Mouse (Mus musculus) erythroblast, adult 5-6 weeks (primary cell): ENCODE measurements around the gene Dis3l2. TPM values are rescaled to one million over a fixed set of nuclear protein-coding genes. Genes with fewer than 3 reads are reported as not detected.

Experiments used
- ATAC-seq: replicated peaks from 2 replicates; pipeline ENCODE4 v1.8.0; 2016; ENCODE audit warnings: moderate number of reproducible peaks, mild to moderate bottlenecking, moderate TSS enrichment, inconsistent platforms; ENCODE audit not compliant: poor library complexity, low FRiP score, severe bottlenecking
- total RNA-seq, 2 experiments: library from RNA; stranded (forward) in 1 of 2; stranded (reverse) in 1 of 2; fragments of 150-400 nt in 1 of 2; fragments of 200-764, 138-1000 nt in 1 of 2; gene quantifications; 2 replicates each; pipeline versions ENCODE4 v1.2.3 to v1.2.4; 2015 to 2017; ENCODE audit warnings: low replicate concordance in 2 of 2

Dis3l2 gene
- total RNA-seq, 2 experiments from 2014 or later, result 3.6 to 5.0 TPM

DNA sequence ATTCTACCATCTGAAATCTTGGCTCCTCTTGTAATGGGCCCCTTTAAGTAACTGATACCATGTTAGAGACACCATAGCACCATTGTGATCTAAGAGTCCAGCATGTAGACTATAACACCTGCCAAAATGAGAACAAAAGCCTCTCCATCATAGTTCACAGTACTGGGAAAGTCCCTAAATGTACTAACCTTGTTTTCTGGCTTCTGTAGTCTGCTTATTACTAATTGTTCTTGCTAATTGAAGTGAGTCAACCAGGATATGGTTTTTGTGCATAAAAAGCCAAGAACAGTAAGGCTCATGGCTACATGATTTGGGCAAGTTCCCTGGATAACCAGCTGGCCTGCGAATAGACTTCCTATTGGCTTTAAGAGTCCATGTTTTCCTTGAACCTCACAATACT is 183.5 kb downstream of the Dis3l2 start:
- ATAC-seq, result no peak

DNA sequence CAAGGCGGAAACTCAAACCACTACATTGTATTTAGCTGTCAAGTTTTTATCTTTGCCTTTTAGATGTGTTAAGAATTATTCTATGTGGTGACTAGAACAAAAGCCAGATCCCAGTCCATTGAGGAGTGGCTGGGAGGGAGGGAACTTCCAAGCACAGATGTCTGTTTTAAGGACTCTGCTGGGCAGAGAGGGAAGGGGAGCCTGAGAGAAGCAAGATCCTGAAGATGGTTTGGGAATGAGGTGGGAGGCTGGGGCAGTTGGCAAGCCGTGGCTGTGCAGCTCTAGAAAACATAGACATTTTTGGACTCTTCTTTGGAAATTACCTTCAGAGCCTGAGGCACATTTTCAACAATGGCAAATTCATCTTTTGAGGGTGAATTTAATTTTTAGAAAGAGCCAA is 208.9 kb downstream of the Dis3l2 start:
- no peak for ATAC-seq

DNA sequence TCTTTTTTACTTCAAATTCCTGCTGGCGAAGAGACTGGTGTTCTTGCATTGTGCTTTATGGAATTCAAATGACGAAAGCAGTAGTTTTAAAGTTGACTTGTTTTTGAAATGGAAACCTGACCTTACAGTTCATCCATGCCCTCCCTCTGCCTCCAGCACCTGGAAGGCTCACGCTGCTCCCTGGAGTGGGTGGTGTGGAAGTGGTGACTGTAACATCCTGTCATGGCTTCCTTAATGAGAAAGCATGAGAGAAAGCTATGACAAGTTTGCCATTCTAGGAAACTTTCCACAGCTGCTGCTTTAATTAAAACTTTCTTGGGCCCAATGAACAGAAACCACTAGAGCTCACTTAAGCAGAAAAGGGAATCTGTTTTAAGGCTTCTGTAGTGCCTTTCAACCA is 210.3 kb downstream of the Dis3l2 start:
- no peak for ATAC-seq

DNA sequence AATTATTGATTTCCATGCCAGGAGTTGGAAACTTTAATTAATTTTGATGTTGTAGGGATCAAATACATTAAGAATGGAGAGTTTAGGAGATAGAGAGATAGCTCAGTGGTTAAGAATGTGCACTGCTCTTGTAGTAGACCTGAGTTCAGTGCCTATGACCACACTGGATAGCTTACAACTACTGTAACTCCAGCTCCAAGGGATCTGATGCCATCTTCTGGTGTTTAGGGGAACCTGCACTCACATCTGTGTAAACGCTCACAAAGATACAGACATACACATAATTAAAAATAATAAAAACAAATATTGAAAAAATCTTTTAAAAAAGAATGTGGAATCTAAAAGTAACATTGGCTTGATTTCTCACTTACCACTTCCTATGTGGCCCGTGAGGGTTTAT is 211.1 kb downstream of the Dis3l2 start:
- no peak for ATAC-seq

DNA sequence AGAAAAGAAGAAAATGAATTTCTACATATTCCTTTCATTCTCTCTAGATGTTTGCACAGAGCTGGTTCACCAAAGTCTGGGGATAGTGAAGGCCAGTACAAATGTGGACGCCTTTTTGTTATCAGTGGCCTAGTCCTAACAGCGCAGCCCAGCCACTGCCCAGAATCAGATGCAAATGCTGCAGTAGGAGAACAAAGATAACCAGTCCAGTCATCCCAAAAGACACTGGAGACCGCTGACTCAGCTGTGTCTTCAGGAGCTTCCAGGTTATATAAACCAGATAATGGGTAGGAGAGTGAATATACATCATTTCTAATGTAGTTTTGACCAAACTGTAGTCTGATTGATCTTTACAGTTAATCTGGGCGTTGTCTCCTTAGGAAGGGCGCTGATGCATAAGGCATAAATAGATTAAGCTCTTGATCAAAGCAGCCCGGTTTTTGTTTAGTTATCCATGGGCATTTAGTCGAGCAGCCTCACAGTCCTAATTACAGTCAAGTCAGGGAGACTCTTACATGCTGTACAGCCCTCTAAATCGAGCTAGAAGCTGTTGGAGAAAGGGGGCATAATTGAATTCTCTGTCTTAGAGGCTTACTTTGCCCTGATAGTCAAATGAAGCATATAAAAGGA is 212.9 kb downstream of the Dis3l2 start:
- ATAC-seq, result peak; percentile 91

DNA sequence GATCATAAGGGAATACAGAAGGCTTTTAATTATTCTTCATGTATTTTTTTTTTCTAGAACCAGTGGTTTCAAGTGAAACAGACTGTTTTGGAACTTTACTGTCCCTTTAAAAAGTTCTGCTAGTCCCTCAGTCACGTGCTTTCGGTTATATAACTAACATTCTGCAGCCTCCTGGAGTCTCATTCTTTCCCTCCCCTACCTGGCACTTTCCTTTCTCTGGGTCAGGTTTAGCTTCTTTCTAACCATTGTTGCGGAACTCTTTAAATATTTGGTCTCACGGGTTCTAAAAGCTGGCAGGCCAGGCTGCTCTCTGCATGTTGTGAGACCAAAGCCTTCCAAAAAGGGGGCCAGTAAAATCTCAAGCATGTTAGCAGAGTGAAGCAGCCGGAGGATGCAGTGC is 222.2 kb downstream of the Dis3l2 start:
- ATAC-seq, result no peak

DNA sequence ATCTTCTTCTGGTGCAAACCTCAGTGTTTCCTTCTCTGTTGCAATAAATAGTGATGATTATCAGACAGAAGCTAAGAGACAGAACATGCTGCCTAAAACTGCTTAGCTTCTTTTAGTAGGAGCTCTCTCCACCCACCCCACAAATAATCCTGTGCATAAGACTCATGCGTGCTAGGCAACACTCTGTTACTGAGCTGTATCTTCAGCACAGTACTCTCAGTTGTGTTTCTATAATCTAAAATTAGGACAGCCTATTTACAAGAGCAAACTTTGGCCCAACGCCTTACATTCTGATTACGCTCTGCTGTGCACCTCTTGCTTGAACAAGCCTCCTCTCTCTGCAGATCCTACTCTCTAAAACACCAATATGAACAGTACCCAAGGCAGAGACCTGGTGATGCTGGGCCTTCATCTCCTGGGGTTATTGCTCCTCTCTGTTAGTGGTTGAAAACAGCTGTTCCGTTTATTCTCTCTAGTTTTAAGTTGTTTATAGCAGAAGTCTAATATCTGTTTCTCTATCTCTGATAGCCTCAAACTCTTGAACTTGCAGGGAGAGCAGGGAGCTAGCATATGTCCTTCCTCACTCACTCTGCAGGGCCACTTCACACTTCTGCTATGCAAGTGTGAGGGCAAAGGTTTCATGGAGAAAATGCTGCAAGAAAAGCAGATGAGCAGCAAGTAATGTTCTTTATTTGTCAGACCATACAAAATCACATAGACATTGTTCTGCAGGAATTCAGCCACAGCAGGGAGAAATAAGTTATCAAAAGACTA is 228.2 kb downstream of the Dis3l2 start:
- no peak for ATAC-seq

DNA sequence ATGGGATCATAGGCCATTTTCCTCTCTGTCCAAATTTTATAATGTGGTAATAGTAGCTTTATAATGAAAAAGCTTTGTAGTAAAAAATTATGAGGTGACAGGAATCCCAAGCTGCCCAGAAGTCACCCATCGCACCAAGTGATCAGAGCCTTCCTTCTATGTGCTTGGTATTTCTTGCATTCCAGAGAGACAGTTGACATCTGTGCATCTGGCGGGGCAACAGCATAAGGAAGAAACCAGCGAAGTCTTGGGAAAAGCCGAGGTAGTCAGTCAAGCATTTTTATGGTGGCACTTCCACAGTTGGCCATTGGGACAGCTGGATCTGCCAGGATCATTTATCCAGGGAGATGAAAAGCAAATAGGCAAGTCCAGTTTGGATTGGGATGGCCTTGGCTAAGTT is 229.2 kb downstream of the Dis3l2 start:
- ATAC-seq, result no peak

DNA sequence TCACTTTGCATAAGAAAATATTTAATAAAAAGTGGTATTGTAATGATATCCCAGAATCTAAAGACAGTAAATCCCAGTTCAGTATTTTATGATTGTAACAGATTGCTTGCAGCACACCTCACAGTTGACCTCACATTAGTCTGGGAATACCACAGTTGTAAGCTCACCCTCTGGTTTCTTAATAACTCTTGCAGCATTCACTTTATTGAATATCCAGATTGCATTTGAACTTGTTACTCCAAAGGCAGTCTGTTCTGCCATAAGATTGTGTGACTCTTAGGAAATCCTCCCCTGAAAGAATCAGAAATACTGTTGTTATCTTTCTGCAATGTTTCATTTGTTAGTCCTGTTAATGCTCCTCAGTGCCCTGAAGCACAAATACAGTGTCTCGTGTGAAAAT is 230.0 kb downstream of the Dis3l2 start:
- no peak for ATAC-seq

DNA sequence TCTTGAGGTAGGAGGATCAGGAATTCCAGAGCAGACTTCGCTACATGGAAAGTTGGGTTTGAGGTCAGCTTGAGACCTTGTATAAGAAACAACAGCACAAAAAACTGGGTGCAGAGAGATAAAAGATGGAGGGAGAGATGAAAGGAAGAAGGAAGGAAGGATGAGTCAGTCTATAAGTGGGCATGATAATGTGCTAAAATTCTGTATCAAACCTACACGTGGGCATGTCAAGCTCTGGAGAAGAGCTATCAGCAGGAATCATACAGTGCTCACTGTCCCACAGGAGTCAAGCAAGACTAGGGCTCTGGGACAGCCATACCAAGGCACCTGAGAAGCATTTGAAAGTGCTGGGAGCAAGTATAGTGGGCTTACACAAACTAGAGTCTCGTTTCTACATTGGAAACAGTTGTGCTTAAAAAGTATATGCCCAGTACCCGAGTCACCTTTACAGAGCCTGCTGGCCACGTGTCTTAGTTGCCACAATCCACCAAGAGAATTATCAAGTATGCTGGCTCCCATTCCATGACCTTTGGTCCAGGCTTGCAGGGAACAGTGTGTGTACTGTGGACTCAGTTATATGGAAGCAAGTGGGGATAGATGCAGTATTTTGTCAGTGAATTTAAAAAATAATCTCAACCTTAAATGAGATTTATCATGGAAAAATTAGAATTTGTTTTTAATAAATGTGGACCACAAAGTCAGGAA is 248.0 kb downstream of the Dis3l2 start:
- ATAC-seq, result no peak

DNA sequence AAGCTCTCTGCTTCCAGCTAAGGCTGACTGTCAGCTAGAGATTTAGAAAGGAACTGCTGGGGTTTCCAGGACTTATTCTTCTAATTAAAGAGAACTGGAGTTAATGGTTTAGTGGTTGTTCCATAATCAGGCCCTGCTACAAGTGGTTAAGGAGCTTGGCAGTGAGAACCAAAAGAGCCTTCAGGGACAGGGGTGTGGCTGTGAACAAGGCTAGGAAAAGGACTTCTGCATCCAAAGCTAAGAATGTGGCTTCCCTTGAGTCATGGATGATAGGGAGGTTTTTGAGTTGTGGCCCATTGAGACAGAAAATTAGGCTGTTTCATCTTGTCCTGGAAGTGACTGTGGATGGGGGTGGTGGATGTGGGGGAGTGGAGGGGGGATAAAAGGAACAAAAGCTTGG is 252.2 kb downstream of the Dis3l2 start:
- no peak for ATAC-seq

DNA sequence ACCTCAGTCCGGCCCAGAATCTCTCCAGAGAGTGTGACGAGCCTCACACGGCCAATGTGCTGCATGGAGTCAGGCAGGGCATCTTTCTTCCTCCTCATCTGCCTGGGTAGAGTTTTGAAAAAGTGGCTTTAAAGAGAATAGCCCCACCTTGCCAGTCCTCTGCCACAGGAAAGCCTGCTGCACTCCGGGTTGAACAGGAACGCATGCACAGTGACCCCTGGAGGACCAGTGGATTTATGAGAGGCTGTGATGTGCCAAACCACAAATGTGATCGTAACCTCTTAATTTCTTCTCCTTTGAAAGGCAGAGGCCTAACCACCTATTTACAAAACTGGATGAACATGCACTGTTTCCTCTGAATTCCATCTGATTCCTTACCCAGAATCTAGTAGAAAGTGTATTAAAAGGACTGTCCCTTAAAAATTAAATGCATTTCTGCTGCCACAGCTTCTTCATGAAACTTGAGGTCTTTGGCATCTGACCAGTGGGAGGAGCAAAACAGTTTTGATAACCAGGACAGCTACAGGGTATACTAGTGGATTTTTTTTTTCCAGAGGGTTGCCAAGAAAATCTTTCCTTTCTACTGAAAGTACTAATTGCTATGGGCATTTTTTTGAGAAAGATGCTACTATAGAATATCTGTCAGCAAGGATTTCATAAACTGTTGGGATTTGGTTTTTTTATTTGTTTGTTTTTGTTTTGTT is 264.8 kb downstream of the Dis3l2 start:
- no peak for ATAC-seq

DNA sequence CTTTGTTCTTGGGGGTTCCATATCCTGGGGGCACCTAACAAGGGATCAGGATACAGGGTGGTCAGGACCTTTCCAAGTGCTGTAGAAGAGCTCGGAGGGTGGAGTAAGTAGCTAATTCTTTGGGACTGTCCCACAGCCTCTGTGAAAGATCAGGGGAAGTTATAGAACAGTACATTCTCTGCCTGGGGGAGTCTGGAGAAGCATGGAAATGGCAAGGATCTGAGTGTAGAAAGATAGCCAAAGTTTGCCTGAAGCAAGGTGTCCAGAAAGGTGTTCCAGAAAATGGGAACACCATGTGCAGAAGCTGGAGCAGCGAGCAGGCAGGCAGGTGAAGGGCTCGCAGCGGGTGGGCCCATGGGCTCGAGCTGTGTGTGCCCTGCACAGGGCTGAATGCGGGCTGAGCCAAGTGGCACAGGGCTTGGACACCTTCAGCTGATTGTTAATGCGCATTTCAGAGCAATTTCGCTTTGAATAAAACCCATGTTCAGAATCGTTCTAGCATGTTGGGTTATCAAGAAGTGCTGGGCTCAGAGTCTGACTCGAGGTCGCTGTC is 265.6 kb downstream of the Dis3l2 start:
- ATAC-seq, result no peak

DNA sequence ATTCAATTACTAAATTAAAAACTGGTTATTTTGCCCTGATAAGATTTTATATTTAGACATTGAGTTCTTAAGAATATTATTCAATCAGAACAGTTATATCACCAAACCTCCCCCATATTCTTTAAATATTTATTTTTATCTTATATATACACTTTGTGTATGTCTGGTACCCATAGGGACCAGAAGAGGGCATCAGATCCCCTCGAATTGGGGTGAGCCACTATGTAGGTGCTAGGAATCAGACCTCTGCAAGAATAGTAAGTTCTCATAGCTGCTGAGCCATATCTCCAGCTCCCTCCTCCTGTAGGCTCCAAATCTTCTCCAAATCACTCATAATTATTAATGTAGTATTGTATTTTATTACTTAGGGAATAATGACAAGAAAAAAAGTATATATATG is 269.1 kb downstream of the Dis3l2 start:
- no peak for ATAC-seq

DNA sequence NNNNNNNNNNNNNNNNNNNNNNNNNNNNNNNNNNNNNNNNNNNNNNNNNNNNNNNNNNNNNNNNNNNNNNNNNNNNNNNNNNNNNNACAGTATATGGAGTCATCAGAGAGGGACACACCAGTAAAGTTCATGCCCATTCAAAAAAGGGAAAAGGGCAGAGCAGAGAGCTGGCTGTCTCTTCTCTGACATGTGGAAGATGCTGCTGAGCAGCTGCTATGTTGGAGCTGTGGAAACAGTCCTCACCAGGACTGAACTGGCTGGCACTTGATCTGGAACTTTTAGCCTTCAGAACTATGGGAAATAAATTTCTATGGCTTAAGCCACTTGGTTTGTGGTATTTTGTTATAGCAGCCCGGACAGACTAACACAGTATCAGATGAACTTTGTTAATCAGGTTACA is 273.4 kb downstream of the Dis3l2 start:
- ATAC-seq, result no peak

DNA sequence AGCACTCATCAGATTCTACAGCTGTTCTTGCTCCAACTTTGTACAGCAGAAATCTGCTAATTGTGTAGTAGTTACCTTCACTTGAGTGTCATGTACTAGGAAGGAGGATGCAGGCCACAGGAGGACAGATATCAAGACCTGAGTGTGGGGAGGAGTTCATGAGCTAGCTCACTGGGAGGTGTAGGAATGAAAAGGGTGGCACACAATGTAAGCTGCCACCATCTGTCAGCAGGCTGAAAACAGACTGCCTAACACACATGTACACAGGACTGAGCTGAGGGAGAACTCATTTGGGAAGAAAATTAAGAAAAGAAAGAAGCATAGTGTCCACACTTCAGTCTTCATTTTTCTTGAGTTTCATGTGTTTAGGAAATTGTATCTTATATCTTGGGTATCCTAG is 282.8 kb downstream of the Dis3l2 start:
- ATAC-seq, result no peak

DNA sequence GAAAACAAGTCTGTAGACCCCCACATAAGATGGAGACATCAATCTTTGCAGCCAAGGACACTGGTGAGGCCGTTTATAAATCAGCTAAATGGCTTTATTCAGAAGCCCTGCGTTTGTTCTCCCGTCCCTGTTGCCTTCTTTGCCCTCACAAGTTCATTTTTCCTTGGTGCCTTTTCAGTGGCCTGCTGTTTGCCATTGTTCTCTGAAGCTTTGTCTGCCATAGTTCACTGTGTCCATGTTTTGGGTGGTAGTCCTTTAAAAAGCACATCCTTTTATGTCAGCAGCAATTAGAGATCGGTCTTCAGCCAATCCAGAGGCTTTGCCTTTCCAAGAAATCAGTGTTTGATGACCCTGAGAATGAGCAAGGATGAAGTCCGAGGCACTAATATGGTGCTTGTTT is 289.2 kb downstream of the Dis3l2 start:
- no peak for ATAC-seq

DNA sequence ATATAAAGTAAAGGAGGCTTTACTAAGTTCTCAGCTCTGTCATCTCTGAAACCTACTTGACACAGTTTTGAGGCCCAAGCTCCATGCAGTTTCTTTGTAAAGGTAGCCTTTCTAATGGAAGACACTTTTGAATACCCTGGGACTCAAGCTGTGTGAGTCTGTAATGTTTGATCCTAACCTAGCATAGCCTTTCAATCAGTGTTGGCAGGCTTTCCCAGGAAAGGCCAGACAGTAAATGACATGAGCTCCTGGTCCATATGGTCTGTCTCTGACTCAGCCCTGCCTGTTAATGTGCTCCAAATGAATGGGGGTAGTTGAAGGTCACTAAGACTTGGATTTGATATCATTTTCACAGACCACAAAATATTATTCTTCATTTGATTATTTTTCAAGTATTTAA is 290.4 kb downstream of the Dis3l2 start:
- ATAC-seq, result no peak

DNA sequence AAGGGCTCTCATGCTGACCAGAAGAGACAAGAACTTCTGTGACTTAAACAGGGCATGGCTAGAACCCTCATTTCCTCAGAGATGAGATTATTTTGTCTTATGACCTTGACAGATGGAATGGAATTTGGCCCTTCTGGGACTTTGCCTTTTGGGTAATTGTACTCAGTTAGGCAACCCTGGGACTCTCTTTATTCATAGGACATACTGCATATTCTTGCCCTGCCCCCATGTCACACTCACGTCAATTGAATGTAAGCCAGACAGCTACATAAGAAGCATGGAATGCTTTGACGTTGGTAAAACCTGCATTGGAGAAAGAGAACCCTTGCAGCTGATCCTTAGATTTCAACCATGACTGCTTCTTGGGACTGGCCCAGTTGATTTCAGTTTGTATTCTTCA is 294.4 kb downstream of the Dis3l2 start:
- ATAC-seq, result no peak

DNA sequence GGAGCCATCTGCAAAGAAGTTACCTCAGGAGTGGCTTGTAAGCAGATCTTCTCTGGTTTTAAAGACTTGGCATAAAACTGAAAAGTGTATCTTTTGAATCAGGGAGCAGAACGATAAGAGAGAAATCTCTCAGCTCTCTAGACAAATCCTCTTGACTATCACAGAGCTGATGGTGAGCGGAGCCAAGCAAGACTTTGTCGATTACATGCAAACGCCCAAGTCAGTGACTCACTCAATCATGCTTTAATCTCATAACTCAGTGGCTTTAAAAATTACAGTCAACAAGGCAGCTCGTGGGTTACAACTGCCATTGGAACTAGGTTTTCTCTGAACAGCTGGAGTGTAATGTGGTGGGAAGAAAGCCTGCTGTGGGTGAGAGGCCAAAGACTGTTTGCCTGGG is 297.8 kb downstream of the Dis3l2 start:
- ATAC-seq, result no peak
